Mouse (Mus musculus) adrenal gland, postnatal 25 days (tissue): ENCODE measurements around the gene Rasa3. TPM values are rescaled to one million over a fixed set of nuclear protein-coding genes. Genes with fewer than 3 reads are reported as not detected.

ENCODE experiments used
- DNase-seq: peaks from one replicate; pipeline ENCODE4 v3.0.0; 2021; ENCODE audit warnings: mixed read lengths
- total RNA-seq: library from RNA; stranded (reverse); gene quantifications from 2 replicates; pipeline ENCODE4 v1.2.3, GENCODE M21; 2021

The Rasa3 gene
- total RNA-seq, 1 experiment from 2014 or later: 63.9 TPM

DNA sequence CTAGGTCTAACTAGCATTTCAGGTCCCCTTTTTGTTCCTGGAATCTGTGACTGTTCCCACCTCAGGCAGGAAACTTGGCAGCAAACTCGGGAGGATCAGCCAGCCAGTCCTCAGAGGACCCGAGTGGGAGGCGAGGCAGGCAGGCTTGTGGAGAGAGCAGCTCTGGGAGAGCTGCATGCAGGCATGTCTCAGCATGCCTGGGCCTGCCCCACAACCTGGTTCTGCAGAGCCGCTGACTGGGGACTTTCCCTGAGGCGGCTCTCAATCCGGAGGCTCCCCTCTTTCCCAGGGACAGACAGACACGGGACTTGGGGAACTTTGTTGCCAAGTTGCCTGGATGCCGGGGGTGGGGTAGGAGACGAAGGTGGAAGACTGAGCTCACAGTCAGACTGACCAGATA, 128.6 kb downstream of the Rasa3 start:
- DNase-seq: peak; percentile 17

DNA sequence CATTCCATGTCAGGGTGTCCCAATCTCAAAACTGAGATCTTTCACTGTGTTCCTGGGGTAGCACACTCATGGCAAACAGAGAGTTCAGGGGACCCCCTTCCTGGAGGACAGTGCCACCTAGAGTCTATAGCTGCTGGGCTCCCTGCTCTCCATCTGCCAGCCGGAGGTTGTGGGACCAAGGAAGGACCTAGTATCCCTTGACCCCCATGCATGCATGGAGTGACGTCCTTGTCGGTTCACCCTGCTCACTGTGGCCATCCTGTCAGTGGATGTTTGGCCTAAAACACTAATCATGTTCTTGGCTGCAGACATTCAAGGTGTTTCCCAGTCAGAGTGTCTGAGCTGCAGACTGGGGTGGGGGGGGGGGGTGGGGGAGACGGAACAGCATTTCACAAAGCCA, 129.2 kb downstream of the Rasa3 start:
- DNase-seq: peak; percentile 26

DNA sequence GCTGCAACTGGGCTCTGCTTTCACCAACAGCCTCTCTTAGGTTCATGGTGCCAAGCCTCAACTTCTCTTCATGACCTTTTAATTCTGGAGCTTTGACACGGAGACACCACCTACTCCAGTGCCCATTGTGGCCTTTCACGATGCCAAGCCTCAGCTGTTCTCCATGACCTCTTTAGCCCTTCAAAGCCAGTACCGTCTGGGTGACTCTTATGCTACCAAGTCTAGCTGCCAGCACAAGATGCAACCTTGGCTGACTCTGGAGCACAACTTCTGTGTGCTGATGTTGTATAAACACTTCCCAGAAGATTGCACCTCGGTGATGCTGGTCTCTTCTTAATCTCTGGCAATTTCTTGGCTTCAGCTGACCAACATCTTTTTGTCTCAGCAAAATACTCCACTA, 131.0 kb downstream of the Rasa3 start:
- no peak for DNase-seq

DNA sequence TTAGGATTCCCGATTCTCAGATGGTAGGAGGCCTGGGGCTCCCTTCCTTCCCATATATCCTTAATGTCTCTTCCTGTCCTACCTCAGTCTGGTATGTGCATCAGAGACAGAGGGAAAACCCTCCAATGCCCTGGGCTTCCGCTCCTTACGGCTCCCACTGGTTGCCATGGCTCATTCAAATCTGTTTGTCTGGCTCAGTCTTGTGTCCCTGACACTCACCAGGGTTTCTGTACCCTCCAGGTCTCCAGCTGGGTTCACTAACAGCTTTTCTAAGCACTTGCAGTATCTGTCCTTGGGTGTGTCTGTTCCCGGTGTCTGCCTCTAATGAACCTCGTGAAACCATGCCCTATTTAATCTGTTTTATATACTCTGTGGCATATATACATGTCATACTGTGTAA, 135.9 kb downstream of the Rasa3 start:
- DNase-seq: no peak

DNA sequence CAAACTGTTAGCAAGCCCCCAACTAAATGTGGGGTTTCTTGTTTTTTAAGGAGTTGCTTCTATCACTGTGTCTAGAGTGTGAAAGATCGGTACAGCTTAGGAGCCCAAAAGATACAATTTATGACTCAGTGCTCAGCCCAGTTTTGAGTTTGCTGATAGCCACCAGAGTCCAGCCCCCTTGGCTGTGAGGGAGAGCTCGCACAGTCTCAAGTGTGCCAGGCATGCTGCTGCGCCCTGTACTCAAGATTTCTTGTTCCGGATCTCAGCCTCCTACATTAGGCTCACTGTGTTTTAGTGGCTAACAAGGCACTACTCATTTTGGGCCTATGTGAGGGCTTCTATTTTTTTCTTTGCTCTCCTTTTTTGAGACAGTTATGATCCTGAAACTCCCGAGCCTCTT, 137.3 kb downstream of the Rasa3 start:
- DNase-seq: no peak

DNA sequence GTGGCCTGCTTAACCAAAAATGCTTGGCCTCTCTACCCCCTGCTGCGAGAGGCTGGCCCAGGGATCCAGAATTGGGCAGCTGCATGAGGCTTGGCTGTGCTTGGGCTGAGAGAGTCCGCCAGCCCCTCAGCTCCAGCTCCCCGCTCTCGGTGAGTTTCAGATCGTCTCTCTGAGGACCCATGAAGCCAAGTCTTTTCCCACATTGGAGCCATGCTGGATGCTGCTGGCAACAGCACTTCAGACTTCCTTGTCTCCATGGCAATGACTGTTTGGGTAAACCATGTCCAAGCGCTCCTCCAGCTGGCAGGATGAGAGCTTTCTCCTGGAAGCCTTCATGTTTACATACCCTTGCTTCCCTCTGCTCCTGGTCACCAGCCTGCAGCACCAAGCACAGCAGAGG, 138.6 kb downstream of the Rasa3 start:
- DNase-seq: no peak

DNA sequence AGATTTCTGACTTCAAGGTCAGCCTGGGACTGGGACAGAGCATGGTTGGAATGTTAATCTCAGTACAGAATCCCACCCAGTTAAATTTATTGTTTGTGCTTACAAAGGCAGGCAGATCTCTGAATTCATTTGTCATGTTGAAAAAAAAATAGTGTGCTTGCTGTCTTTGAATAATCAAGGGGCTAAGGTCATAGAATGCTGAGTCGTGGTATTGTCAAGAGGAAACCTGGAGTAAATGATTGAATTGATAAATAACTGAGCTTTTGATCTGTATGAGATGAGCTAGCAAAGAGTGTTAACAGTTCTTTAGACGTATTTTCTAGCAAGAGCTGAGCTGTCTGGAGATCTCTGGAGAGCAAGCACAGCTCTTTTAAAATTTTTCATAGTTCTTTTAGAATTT, 140.3 kb downstream of the Rasa3 start:
- no peak for DNase-seq

DNA sequence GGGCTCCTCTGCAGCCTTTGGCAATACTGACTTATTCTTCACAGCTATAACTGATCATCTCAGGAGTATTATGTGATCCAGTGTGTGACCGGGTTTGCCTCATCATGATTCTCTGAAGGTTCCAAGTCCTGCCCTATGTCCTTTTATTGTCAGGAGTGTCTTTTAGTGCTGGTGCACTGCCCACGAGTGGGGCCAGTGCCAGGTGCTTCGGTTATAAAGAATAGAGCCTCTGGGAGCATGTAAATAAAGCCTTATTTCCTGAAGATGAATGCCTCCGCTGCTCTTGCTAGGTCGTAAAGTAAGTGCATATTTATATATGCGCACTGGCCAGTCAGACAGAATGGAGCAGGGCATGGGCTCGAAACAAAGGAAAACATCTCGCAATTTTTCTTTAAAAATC, 144.3 kb downstream of the Rasa3 start:
- no peak for DNase-seq

DNA sequence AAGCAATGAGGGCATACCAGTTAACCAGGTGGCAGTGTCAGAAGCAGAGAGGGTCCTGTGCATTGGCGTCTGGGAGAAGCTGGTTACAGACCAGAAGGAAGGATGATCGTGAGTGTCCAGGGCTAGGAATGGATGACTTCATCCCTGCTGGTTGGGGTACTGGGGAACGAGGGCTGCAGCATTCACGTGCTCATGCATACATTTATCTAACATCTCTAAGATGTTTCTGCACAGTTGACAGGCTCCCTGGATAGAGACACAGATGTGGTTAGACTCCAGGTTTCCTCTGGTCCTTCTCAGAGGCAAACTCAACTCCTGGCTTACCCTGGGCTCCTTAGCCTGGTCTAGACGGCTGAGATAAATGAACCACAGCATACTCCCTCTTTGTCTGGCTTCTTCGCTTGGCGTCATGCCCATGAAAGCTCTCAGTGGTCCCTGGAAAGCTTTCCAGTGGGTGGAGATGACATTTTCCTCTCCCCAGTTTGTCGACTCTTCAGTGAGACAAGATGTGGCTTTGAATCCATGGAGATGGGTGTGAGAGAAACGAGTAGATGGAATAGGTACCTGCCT, 145.7 kb downstream of the Rasa3 start:
- no peak for DNase-seq

DNA sequence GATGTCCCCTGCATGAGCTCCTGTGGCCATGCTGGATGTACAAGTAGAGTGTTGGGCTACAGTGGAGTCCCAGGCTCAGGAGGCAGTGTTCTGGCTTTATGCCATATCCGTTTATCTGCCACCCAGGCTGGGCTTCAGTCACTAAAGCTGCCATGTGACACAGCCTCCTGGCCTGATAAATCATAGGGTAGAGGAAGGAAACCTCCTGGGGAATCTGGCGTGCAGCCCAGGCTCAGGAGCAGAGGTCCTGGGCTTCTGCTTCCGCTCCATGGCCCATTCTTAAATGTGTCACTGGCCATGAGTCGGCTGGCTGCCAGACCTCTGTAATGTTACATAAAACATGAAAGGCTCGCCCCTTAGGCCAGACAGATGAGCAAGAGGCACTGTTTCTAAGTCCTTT, 146.5 kb downstream of the Rasa3 start:
- peak; percentile 92 for DNase-seq

DNA sequence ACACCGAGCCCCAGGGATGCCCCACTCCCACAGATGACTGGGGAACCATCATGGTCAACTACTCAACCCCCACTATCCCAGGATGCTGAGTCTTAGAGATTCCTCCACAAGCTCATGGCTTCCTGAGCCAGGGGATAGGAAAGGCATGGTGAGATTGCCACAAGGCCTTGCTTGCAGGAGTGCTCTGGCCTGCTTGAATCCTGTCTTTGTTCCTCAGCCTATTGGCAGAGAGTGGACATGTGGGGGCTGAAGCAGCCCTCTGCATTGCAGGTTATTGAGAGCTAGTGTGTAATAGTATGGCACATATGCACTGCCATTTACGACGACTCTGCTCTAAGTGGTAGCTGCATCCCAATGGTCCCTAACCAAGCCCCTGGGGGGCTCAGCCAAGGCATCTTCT, 147.0 kb downstream of the Rasa3 start:
- no peak for DNase-seq

DNA sequence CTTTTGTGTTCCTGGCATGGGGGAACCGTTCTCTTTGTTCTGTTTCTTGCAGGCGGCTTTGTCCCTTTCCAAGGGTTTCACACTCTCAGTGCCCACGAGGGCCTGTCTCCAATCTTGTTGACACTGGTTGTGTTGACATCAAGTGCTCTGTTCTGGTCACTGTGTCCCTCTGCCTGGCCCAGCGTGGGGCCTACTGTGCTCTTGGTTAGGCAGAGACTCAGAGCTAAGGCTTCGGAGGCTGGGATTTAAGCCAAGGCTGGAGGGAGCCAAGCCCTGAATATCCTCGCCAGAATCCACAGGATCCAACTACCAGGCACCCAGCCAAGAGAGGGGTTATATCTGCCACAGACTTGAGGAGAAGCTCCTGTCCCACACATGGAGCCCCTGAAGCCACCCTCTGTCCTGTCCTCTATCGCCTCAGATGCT, 147.5 kb downstream of the Rasa3 start:
- DNase-seq: peak; percentile 74

DNA sequence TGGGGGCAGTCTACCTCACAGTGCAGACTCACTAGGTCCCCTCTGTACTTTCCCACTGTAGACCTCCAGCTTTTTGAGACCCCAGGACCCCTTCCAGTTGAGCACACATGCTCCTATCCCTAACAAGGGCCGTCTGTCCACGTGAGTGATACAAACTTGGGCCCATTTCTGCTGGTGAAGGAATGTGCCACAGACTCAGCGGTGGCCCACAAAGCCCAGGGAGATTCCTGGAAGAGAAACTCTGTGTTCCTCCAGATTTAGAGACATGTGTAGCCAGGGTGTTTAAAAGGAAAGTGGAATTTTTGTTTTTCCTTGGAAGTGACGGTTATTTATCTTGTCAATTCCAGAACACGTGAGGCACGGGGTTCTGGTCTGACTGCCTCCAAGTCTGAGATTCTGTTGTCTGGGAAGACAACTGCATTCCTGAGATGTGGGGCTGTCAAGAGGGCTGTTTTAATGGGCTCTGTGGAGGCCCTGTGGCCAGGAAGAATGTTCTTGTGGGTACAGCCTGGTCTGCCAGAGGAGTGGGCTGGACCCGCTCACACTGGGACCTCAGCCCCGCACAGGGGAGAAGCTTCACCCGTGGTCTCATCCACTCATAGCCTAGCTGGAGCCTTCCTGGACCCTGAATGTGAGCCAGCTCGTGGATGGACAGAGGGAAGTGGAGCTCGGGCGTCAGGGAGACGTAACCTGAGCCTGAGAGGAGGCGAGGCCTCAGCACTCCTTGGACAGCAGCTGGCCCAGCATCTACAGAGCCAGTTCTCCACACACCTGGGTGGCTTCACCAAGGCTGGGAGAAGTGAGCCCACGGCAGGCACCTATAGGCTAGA, 148.2 kb downstream of the Rasa3 start:
- DNase-seq: no peak

DNA sequence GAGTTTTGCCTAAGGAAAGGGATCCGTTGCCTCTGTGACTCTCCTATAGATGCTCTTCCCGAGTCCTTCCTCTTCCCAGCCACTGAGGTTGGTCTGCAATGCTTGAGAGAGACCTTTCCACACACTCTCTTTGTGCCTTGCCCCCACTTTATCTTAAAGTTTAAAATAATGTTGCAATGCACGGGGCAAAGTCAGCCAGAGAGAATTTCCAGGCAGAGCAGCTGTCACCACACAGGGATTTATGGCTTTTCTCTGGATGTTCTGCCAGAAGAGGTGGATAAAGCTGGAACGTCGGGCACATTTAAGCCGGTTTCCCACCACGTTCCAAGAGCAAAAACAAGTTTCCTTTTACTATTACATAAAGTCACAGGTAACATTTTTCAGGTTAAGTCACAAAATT, 156.0 kb downstream of the Rasa3 start:
- no peak for DNase-seq

DNA sequence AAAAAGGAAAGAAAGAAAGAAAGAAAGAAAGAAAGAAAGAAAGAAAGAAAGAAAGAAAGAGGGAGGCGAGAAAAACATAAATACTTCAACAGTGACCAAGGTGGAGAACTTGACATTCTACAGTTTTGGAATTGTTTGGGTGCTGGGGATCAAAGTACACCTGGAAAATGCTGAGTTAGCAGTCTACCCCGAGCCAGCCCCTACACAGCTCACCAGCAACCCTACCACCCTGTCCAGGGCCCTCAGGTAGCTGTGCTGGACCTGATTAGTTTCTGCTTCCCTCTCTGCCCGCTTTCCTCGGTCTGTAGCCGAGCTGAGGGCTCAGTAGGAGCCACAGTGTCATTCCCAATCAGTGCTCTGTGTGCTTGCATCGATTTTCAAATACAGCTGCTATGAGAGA, 157.1 kb downstream of the Rasa3 start:
- no peak for DNase-seq

DNA sequence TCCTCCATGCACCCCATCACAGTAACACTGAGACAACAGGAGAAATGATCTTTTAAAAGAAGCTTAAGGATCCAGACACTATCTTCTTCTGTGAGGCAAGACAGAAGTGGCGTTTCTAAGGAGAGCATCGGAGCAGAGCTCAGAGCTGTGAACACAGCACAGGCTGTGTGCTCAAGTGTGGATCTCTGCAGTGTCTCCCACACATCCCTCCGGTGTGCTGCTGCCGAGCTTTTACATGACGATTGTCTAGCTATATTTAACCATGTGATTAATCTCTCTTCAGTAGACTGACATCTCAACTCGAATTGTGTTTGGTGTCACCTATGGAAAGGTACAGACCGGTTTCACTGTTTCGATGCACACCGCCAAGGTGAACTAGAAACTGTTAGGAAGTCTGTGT, 157.9 kb downstream of the Rasa3 start:
- no peak for DNase-seq

DNA sequence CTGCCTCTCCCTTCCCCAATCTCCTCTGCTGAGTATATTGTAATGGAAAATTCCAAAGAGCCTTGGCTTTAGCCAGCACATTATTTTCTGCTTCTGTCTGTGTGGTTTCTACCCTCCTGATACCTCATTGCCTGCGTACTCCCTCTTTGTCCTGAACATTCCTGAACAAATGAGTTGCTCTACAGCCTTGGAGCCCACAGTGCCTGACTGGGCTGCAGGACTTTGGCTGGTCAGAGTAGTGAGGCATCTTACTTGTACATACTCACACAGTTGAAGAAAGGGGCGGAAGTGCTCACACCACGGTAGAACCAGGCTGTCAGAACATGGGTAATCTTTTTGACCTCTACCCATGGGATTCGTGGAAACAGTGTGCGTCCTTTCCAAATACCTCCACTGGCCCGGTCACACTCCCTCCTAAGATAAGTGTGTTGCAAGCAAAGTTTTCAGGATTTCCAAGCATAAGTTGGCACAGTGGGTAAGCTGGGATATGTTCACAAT, 160.1 kb downstream of the Rasa3 start:
- no peak for DNase-seq

Other genes starting within 250 kb of the Rasa3 start
- 1.8 TPM in 1 of 2 replicates, not detected in the other for gene Tmem255b, start 242.4 kb downstream of the Rasa3 start, total RNA-seq
- 99.3 and 166 TPM in 2 replicates for gene Gas6, start 183.1 kb downstream of the Rasa3 start, total RNA-seq
- gene 1700029H14Rik, start 115.1 kb downstream of the Rasa3 start, total RNA-seq: not detected in 2 replicates
- not detected in 2 replicates for gene Cfap97d2, start 28.3 kb upstream of the Rasa3 start, total RNA-seq
- 62.6 and 66.6 TPM in 2 replicates for gene Cdc16, start 80.1 kb upstream of the Rasa3 start, total RNA-seq
- 35.1 and 37.5 TPM in 2 replicates for gene Upf3a, start 108.0 kb upstream of the Rasa3 start, total RNA-seq
- not detected in 2 replicates for gene AF366264, start 160.8 kb upstream of the Rasa3 start, total RNA-seq
- gene Champ1, start 192.0 kb upstream of the Rasa3 start, total RNA-seq: 26.0 and 26.1 TPM in 2 replicates
- gene Coprs, start 212.7 kb upstream of the Rasa3 start, total RNA-seq: 11.0 and 13.4 TPM in 2 replicates